Mouse (Mus musculus) left cerebral cortex, postnatal 10 days (tissue): ENCODE data around the gene Fpgs. TPM values are rescaled to one million over a fixed set of nuclear protein-coding genes. Genes with fewer than 3 reads are reported as not detected.
A peak's percentile ranks its signal among the peaks of the same experiment; 100 is the strongest.

ENCODE experiments used
- DNase-seq, 2 experiments: peaks; one replicate each; pipeline ENCODE4 v3.0.0; 2021 to 2022; ENCODE audit warnings: low spot score in 2 of 2, mixed read lengths in 1 of 2; ENCODE audit errors: extremely low spot score in 1 of 2
- intact Hi-C: fragments of 180-260 bp; cut with DNase I; formaldehyde crosslinking; loops from one replicate; pipeline ENCODE4 v1.15.1; 2025
- total RNA-seq, 2 experiments: library from RNA; stranded (reverse); gene quantifications; 2 replicates each; pipeline ENCODE4 v1.2.3; 2021

Fpgs gene
- total RNA-seq, 2 experiments from 2014 or later: 11.4 to 14.4 TPM

GRCm38 (mm10) chr2:32728463-32728862, 24.5 kb upstream of the Fpgs start:
- intact Hi-C loops: no loop called here
- DNase-seq: peak in 1 of 2 experiments; percentile 81

- intact Hi-C loops: no loop called here
- DNase-seq: peak; percentile 83 to 95
Measured at GRCm38 (mm10) chr2:32727435-32727834, 23.5 kb upstream of the Fpgs start.

DNA sequence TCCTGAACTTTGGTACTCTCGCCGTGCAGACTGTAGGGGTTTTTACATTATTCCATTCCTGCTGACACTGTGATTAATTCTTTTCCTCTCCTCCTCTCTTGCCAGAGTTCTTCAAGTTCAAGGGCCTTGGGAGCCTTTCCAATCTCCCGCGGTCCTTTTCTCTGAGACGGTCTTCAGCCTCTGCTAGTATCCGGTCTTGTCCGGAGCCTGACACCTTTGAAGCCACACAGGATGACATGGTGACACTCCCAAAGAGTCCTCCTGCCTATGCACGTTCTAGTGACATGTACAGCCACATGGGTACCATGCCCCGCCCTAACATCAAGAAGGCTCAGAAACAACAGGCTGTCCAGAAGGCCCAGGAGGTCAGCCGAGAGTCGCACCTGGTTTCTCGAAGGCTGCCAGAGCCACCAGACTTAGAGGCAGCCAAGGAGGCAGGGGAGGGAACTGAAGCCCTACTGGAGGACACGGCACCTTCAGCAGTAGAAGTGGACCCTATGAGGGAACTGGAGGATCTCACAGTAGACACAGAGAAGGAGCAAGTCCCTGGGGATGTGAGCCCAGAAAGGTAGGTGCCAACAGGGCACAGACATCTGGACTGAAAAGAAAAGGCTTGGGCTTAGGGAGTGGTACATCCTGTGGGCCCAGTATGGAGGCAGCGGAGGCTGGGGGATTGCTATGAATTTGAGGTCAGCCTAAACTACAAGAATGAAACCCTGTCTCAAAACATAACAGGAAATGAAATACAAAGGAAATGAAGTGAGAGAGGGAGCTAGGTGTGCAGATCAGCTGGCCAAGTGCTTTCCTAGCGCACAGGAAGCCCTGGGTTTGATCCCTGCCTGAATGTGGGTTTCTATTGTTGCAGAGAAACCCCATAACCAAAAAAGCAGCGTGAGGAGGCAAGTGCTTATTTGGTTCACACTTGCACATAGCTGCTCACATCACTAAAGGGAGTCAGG, 21.2 kb upstream of the Fpgs start:
- intact Hi-C loops: no loop called here
- DNase-seq: no peak

GRCm38 (mm10) chr2:32724149-32724548, 20.2 kb upstream of the Fpgs start:
- intact Hi-C loops: no loop called here
- no peak for DNase-seq

GRCm38 (mm10) chr2:32722581-32722980, 18.6 kb upstream of the Fpgs start:
- intact Hi-C loops: no loop called here

GRCm38 (mm10) chr2:32722046-32722445, 18.1 kb upstream of the Fpgs start:
- intact Hi-C loops: no loop called here
- DNase-seq: no peak

More at GRCm38 (mm10) chr2:32722581-32722980, 18.6 kb upstream of the Fpgs start:
- no peak for DNase-seq

GRCm38 (mm10) chr2:32720681-32721229, 16.8 kb upstream of the Fpgs start, which contains the start of gene Sh2d3c:
TSS of gene Sh2d3c (plus strand) at chr2:32721055.
- intact Hi-C loops: no loop called here
- peak in 1 of 2 experiments; percentile 72 for DNase-seq

GRCm38 (mm10) chr2:32720053-32720452, 16.1 kb upstream of the Fpgs start:
- intact Hi-C loops: no loop called here
- DNase-seq: no peak

- intact Hi-C loops: no loop called here
- DNase-seq: peak in 1 of 2 experiments; percentile 68
Measured at GRCm38 (mm10) chr2:32718761-32719160, 14.8 kb upstream of the Fpgs start.

DNA sequence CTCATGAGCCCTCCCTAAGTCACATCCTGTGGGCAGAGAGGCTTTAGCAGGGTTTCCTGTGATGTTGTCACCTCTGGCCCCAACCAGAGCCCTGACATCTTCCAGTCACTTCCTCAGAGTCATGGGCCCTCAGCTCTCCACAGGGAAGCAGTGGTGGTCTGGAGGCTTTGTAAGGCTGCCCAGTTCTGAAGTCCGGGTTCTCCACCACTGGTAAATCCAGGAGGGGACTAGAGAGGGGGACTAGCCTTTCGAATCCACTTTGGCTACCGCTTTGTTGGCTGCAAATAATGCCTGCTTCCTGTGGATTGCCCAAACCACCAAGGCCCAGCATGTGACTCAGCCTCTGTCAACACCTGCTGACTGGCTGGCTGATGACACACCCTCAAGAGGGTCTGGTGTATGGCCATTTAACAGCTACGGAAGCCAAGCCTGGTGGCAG, 11.1 kb upstream of the Fpgs start:
- intact Hi-C loops: loop anchor here (5.0 kb wide), 1 partner anchor 142 kb away; no protein-coding TSS in a partner anchor
- peak in 1 of 2 experiments; percentile 56 for DNase-seq

DNA sequence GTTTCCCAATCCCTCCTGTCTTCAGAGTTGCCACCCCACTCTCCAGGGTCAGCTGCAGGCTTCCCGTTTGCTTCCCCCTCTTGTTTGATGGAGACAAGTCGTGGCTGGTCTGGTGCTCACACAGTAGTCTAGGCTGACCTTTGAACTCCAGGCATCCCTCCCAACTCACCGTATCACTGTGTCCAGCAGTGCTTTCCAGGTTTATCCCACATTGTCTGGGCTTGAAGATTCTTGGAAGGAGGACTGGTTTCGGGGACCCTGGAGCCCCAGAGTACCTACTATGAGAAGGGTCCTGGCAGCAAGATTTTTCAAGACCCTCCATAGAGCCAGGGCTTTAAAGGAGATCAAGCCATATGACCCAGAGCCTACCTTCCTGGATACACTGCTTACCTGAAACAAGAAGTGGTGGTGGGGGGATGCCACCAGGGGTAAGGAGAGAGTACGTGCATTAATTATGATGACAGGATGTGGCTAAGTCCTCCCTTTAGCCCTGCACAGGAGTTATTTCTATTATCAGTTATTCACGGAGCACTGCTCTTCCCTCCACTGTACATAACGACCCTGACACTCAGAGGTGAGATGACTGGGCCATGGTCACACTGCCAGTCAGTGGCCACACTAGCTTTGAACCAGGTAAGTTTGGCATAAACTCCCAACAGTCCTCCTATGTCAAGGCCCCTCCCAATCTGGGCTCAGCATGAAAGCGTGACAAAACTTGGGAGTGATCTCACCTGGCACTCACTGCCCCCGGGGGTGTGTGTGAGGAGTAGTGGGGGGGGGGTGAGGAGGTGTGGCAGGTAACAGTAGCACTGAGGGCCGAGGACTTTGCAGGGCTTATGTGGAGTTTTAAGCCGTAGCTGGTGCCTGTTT, 10.4 kb upstream of the Fpgs start:
- intact Hi-C loops: loop anchor here (5.0 kb wide), 1 partner anchor 143 kb away; no protein-coding TSS in a partner anchor
- no peak for DNase-seq

DNA sequence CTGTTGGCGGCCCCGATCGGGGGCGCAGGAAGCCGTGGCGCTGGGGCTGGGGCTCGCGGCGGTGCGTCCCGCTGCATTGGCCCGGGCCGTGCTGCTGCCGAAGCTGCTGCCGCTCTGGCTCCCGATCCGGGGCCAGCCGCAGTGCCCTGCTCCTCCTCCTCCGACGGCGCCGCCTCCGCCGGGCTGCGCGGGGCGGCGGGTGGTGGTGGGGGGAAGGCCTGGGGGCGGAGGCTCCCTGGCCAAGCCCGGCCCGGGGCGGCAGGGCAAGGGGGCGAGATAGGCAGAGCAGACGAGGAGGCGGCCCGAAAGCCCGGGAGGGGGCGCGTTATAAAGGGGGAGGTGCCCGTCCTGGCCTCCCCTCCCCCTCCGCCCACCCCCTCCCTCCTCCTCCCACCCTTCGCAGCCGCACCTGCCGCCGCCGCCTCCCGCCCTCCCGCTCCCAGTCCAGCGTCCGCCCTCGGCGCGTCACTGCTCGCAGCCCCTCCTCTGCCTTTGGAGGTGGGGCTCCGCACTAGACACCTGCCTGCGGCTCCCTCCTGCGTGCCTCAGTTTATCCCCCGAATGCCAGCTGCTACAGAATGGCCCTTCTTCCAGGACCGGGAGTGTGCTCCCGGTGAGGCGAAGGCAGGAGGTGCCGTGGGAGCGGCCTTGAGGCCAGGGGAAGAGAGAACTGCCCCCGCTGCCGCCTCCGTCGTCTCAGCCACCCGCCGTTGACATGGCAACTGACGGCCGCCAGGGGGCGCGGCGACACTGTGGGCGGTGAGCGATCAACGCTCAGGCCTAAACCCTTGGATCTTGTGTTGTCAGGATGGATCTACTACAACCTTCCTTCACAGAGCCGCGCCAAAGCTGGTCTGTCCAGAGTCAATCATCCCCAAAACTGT, 9.2 kb upstream of the Fpgs start, which contains the start of gene Cdk9:
Gene Cdk9, minus strand, starts transcription at position 143 of the 884 bp plus-strand sequence.
- intact Hi-C loops: loop anchor here (1.0 to 5.0 kb wide), 2 partner anchors 44 to 144 kb away; partner anchors contain the start of gene Tor2a
- DNase-seq: peak; percentile 88 to 95

- intact Hi-C loops: loop anchor here (5.0 kb wide), 1 partner anchor 145 kb away; no protein-coding TSS in a partner anchor
- DNase-seq: peak; percentile 85 to 97
Measured at GRCm38 (mm10) chr2:32712586-32712933, 8.6 kb upstream of the Fpgs start.

DNA sequence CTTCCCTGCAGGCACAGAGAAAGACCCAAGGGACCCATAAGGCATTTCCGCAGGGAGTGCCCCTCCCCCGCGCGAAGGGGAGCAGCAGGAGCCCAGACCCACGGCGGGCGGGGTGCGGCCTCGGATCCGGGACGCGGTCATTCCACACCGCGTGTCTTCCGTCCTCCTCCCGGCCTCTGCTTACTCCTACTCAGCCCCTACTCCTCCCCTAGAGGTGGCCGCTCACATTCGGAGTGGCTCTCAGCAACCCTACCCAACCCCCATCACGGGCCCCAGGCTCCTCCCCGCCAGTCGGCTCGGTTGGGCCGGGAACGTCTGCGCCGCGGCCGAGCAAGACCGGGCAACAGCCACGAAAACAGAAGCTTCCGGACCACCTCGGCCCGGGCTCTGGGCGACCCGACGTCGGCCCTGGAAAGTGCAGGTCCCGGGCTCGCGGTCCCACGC, 8.2 kb upstream of the Fpgs start:
- peak in 1 of 2 experiments; percentile 89 for DNase-seq
- intact Hi-C loops: loop anchor here (5.0 kb wide), 1 partner anchor 145 kb away; no protein-coding TSS in a partner anchor

- intact Hi-C loops: loop anchor here (5.0 kb wide), 1 partner anchor 146 kb away; no protein-coding TSS in a partner anchor
Measured at GRCm38 (mm10) chr2:32711301-32712056, 7.5 kb upstream of the Fpgs start.

GRCm38 (mm10) chr2:32710425-32710824, 6.5 kb upstream of the Fpgs start:
- intact Hi-C loops: loop anchor here (5.0 kb wide), 1 partner anchor 147 kb away; no protein-coding TSS in a partner anchor
- DNase-seq: no peak

More at GRCm38 (mm10) chr2:32711301-32712056, 7.5 kb upstream of the Fpgs start:
- no peak for DNase-seq
